Mouse (Mus musculus) spleen, adult 2 months (tissue): ENCODE data around the gene Haghl.

Experiments
- CTCF ChIP-seq: fragments of 200-500 bp; IDR thresholded peaks from 2 replicates; pipeline ENCODE4 v1.5.1; 2011; ENCODE audit warnings: mild to moderate bottlenecking, inconsistent platforms; ENCODE audit not compliant: insufficient read depth, insufficient read length, insufficient replicate concordance; ENCODE audit errors: extremely low read depth
- POLR2A ChIP-seq: fragments of 200-500 bp; IDR thresholded peaks from 2 replicates; pipeline ENCODE4 v1.6.1; 2011; ENCODE audit warnings: low read depth, low read length, inconsistent platforms

GRCm38 (mm10) chr17:25749314-25749713 lies 36.2 kb downstream of the Haghl start:
- TF ChIP-seq CTCF, result no peak
- TF ChIP-seq POLR2A, result no peak
